Mouse (Mus musculus) c-Kit-negative CD71-positive TER-119-positive erythroid progenitor cells, embryonic 14.5 days (primary cell): ENCODE measurements around the gene Hadha.

ENCODE experiments used
- DNase-seq: peaks from one replicate; pipeline ENCODE4 v3.0.0-alpha.2; 2013; ENCODE audit warnings: low read depth, low spot score

The Hadha gene

DNA sequence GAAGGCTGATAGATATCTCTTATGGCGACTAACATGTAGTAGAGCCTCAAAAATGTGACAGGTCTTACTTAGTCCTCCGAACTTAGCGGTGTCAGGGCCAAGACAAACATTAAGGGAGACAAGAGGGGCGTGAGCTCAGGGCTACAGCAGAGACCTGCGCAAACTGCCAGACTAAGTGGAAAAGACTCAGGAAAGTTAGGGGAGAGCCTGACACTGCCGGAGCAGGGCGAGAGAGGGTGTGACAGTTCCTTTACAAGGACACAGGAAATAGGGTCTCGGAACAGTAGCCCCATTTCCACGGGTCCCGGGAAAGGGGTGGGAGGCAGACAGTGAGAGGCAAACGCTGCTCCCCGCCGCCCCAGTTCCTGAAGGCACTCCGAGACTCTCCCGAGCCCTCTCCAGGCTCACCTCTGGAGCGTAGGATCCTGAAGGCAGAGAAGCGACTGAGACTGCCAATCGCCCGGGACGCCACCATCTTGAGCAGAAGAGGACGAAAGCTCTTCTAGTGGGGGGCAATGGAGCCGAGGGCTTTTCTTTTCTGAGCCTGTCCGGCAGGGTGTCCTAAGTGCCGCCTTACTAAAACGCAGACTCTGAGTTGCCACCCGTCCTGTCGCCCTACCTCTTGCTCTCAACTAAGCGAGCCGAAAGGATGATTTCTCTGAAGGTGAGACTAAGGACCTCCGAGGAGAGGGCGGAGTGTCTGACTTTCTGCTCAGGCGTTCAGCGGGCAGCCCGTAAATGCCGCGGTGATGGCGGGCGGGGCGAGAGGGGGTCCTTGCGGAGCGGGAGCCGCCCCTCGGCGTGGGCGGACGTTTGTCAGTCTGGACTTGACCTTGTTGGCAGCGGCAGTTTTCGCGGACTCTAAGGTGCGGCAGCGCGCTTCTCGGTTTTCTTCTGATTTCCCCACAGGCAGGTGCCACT is at the start of gene Hadha, which contains the start of gene Hadhb:
Gene Hadha (minus strand): TSS at position 689 of the 921 bp plus-strand sequence.
Gene Hadhb (plus strand): TSS at position 775 of the 921 bp plus-strand sequence.
- DNase-seq: peak; percentile 85

- no peak for DNase-seq
These were observed 49.5 kb upstream of the Hadha start for GRCm38 (mm10) chr5:30204441-30204840.

DNA sequence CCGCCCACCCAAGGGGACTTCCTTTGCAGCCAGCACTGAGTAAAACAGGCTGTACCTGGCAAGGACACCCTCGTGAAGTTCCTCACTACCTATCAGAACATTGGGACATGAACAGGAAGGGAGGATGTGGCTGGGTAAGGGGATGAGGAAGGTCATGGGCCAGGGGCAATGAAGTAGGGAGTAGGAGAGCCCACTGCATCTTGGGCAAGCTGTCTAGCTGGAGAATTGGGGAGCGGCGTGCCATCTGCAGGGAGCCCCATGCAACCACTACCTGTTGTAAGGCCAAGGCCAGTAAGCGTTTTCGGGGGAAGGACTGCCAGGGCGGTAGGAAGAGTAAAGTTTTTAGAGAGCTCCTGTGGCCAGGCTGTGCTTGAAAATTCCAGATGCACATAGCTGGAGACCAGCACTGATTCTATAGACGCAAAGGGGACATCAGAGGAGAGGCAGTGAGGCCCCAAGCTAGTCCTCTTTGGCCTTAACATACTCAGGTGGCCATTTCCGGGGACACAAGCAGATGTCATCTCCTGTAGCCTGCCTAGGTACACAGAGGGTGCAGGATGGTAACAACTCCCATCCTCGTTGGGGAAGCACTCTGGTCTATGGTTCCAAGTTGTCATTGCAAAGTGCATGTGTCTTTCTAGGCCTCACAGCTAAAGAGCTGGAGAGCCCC is 48.4 kb upstream of the Hadha start:
- no peak for DNase-seq

DNA sequence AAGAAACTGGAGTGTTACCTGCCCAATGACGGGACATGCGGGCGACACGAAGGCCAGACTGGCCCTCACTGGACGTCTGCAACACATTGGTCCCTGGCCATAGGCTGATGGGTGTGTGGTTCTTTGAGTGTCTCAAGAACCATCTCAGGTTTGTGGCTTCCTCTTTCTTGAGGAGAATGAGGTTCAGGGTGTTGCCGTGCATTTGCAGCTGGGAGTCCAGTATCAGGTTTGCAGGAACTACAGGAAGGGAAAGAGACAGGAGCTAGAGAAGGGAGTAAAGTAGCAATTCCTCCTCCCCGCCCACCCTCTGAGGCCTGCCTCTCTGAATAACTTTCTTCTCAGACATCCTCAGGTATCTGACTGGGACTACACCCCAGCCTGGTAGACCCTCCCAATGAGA is 47.3 kb upstream of the Hadha start:
- no peak for DNase-seq

DNA sequence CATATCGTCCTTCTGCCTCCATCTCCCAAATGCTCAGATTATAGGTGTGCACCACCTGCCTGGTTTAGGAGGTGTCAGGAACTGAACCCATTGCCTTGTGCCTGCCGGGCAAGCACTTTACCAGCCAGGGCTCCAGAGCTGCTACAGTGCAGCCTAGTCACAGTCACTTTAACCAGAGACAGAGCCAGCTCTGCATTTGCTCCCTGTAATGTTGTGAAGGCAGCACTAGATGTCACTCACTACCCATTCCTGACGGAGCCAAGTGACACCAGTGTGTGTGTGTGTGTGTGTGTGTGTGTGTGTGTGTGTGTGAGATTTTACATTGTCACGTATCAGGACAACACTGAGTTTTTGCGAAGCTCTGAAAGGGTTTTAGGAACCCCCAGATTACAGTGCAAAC is 46.6 kb upstream of the Hadha start:
- no peak for DNase-seq

DNA sequence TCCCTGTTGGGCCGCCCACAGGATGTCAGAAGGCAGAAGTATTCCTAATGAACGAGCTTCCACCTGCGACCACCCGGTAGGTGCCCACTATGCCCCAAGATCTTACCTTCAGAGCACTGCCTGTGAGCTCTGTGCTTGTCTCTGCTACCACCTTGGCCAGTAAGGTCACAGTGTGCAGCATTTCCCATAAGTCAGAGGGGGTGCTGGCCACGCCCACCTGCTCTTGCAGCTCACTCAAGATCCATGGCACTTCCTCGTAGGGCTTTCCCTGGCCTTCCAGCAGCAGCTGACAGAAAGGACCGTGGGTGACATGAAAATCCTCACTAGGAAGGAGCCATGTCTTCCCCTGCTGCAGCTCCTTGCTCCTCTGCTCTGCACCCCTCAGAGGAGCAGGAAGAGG is 43.3 kb upstream of the Hadha start:
- no peak for DNase-seq

GRCm38 (mm10) chr5:30195340-30195739 is 40.4 kb upstream of the Hadha start:
- DNase-seq: no peak

DNA sequence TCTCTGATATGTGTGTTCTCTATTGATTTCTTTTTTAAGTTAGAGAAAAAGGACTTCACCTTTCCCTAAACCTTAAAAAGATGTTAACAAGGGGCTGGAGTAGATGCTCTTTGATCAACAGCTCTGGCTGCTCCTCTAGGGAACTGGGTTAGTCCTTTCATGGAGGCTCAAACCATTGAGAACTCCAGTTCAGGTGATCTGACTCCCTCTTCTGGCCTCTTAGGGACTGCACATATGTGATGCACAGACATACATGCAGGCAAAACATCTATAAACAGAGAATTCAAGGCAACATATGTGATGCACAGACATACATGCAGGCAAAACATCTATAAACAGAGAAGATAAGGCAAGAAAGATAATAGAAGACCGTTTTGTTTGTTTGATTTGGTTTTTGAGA is 37.5 kb upstream of the Hadha start:
- DNase-seq: no peak

- no peak for DNase-seq
These were observed 32.9 kb upstream of the Hadha start for GRCm38 (mm10) chr5:30187687-30188485.

DNA sequence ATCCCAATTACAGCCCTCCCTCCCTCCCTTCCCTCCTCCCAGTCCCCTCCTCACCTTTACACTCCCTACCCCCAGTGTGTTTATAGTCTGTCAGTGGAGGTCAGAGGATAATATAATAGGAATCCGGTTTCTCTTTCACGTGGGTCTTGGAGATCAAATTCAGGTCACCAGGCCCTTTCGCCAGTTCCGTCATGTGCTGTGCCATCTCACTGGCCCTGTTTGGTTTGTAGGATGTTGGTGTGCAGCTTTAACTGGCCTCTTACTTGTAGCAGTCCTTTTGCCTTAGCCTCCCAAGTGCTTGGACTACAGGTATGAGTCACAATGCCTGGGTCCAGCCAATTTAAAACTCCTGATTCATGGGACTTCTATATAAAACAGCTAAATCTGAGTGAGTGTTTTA is 20.8 kb upstream of the Hadha start:
- DNase-seq: no peak

DNA sequence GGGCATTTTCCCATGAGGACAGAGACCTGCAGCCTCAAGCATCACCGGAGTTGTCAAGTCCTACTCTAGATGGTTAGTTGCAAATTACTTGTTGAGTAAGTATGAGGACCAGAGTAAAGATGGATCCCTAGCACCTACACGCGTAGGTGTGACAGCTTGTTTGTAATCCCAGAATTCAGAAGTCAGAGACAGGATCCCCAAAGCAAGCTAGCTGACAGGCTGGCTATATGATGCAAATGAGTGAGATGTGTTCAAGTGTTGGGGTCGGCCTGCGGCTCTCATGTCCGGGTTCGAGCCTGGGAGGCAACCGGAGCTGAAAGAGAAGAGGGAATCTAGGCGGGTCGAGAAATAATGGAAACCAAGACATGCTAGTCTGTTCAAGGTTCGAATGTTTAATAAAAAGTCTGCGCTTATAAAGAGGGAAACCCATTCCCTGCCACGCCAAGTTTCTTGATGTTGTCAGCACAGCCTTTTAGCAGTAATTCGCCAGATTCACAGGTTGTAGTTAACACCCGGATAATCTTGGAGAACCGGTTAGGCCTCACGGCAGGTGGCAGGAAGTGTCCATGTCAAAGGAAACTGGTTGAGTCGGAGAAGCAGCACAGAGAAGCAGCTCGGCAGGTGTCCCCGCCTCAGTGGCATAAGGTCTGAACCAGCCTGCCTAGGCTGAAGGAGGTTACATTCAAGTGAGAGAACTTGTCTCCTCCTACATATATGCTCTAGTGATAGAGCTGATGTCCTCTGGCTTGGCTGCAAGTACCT is 18.1 kb upstream of the Hadha start:
- no peak for DNase-seq

DNA sequence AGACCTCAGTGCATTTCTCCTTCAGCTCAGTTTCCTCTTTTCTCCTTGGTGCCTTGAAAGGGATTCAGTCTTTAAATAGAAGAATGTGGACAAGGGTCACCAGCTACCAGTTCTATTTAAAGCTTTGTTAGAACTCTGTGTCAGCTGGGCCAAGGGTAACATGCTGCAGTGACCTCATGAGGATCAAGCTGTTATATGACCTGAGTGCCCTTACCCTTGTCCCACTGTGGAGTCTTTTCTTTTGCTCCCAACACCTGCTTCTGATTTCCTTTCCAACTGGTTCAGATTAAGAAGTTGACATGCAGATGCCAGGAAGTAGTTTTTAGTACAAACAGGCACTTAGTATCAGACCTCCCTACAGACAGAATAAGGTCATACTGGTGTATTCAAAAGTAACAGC is 17.2 kb upstream of the Hadha start:
- no peak for DNase-seq

DNA sequence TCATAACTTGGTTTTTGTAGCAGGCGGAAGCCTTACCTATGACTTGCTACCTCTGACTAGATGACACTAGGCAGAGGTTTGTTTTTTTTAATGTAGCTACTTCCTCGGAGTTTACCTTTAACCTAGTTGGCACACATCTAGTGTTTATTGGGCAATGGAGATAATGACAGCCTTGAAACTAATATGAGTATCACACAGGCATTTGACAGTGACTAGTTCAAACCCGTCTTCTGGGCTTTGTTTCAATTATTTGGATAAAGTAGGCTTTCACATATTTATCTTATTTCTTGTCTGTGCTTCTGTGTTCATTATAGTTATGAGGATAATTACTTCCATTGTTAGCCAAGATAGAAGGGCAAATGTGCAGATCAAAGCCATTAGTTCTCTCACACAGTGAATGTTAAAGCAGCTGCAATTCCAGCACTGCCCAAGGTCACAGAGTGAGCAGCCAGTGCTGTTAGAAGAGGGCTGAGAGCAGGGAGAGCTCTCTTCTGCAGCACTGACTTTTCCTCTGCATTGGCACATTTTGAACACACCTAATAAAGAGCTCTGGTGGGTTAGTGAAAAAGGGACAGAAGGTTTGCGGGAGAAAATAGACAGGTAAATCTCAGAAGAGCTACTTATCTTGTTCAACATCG is 15.5 kb upstream of the Hadha start:
- no peak for DNase-seq

GRCm38 (mm10) chr5:30165234-30165946 is 10.4 kb upstream of the Hadha start:
- DNase-seq: no peak

DNA sequence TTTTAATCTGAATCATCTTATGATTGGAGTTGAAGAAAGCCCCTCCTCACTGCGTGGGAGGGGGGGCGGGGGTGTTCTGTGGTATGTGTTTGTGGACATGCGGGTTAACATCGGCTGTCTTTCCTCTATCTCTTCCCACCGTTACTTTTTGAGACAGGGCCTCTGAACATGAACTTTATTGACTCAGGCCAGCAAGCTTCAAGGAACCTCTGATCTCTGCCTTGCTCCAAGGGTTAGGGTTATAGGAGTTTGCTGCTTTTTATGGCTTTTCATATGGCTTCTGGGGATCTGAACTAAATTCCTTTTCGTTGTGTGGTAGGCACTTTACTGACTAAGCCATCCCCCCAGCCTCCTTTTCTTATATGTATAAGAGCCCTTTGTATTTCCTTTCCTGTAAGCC is 7.4 kb upstream of the Hadha start:
- DNase-seq: no peak

- no peak for DNase-seq
These were observed 6.9 kb upstream of the Hadha start for GRCm38 (mm10) chr5:30161836-30162235.

GRCm38 (mm10) chr5:30159601-30160000 is 4.6 kb upstream of the Hadha start:
- no peak for DNase-seq

GRCm38 (mm10) chr5:30155821-30156629 is 1.1 kb upstream of the Hadha start:
- peak; percentile 16 for DNase-seq

DNA sequence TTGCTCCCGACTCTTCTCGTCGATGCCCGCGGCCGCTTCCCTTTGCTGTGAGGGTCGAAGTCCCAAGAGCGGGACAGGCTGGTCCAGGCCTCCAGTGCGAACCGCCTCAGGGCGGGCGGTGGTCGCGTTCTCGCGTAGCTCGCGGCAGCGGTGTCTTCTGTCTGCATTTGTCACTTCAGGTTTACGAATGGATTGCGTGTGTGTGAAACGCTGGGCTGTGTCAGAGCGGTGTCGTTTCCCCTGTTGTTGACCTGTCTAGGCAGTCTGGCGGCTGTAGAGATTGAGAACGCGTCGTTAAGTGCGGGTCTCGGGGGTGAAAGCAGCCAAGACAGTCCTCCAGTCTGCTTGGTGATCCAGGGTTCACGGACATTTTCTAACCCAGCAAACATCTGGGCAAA is 432 bp upstream of the Hadha start:
- DNase-seq: peak; percentile 24
